ENCODE assay signal across 15 mouse cellular contexts in genomic region chr10:50586556-50586955, GRCm38 (mm10).
"Had no signal": no experiment of that assay in that cellular context is flagged by ENCODE, and none has a peak within 500 bp of the region (broad histone marks: within the 10 kb centered on the region; RNA-seq: fewer than 3 reads in every experiment).

No protein-coding gene starts in this region.

- DNase-seq: cerebellum, adult 9-11 months; cerebellum, postnatal 10 days; cerebellum, postnatal 14 days; cerebellum, postnatal 25 days; cerebellum, postnatal 36 days; embryo, embryonic 11 days; forebrain, postnatal 0 days; gastrocnemius, adult 2 months; gastrocnemius, postnatal 10 days; gastrocnemius, postnatal 14 days; gastrocnemius, postnatal 25 days; gastrocnemius, postnatal 36 days; heart, adult 11 months; heart, adult 18-20 months; heart, adult 2 months had no signal
